Mouse (Mus musculus): ENCODE data around the gene Gm7579. TPM values are rescaled to one million over a fixed set of nuclear protein-coding genes. Genes with fewer than 3 reads are reported as not detected.
A peak's percentile ranks its signal among the peaks of the same experiment; 100 is the strongest.
"Not testable (repeated sequence)": the region's sequence is repeated elsewhere in the genome, so short reads cannot be mapped to it uniquely, and the experiment has no call there.

Gm7579 gene
- total RNA-seq (2022) = not detected

DNA sequence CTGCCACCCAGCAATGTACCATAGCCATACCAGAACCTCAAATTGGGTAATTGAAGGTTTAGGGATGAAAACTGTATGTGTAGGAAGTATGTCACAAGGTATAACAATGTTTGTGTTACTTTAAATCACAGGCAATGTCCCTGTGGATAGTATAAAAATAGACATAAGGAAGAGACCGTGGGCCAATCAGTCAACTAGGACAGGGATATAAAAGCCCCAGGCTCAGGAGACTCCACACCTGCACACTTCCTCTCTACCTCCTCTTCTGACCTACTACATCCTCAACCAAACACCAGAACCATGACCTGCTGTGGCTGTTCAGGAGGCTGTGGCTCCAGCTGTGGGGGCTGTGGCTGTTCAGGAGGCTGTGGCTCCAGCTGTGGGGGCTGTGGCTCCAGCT lies at the start of gene Gm7579:
Gene Gm7579 (plus strand): TSS at position 301 of the 400 bp plus-strand sequence.
- no peak for DNase-seq

DNA sequence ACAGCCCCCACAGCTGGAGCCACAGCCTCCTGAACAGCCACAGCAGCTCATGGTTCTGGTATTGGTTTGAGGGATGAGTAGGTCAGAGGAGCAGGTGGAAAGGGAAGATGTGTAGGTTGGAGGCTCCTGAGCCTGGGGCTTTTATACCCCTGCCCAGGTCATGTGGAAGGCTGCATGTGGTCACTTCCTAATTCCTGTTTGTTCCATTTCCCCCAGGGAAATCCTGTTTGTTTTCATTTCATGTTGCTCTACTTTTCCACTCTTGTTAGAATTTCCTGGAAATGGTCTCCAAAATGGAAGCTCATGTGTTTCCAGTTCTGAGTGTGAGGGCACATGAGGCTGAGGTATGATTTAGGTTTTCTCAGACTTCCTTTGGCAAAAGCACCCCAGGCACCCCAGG lies 46.0 kb upstream of the Gm7579 start, which contains the start of gene Gm4553:
Gene Gm4553 (minus strand): TSS at position 101 of the 400 bp plus-strand sequence.
- not testable (repeated sequence) for DNase-seq

DNA sequence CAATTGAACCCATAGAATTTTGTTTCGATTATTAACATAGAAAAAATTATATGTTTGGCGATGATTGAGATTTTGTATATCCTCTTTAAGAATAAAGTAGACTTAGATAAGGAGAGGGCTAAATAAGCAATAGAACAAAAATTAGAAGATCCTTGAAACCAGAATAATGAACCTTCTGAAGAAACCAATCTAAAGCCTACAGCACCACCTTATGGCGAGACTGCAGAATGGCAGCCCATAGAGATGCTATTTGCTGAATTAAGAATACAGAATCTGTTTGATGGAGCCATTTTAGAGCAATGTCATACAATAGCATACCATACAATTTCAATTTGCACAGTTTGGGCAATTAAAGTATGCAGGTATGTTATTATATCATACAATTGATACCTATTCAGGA lies 41.8 kb upstream of the Gm7579 start:
- DNase-seq = no peak

DNA sequence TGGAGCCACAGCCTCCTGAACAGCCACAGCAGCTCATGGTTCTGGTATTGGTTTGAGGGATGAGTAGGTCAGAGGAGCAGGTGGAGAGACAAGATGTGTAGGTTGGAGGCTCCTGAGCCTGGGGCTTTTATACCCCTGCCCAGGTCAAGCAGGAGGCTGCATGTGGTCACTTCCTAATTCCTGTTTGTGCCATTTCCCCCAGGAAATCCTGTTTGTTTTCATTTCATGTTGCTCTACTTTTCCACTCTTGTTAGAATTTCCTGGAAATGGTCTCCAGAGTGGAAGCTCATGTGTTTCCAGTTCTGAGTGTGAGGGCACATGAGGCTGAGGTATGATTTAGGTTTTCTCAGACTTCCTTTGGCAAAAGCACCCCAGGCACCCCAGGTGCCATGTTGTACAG lies 35.8 kb upstream of the Gm7579 start, which contains the start of gene Krtap5-2:
Gene Krtap5-2 (minus strand): TSS at position 101 of the 400 bp plus-strand sequence.
- not testable (repeated sequence) for DNase-seq

DNA sequence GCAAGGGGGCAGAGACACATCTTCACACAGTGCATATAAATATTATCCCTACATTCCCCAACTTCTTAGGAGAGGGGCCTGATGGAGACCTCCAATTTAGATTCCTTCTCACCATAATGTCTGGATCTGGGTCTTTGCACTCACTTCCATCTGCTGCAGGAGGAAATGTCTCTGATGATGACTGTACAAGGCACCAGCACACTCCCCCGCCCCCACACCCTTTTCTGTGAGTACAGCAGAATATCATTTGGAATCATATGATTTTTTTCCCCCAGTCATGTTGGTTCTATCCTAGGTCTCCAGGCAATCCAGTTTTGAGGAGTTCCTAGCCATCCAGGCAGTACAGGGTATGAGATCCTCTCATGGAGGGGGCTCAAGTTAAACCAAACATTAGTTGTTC lies 33.0 kb upstream of the Gm7579 start:
- no peak for DNase-seq

DNA sequence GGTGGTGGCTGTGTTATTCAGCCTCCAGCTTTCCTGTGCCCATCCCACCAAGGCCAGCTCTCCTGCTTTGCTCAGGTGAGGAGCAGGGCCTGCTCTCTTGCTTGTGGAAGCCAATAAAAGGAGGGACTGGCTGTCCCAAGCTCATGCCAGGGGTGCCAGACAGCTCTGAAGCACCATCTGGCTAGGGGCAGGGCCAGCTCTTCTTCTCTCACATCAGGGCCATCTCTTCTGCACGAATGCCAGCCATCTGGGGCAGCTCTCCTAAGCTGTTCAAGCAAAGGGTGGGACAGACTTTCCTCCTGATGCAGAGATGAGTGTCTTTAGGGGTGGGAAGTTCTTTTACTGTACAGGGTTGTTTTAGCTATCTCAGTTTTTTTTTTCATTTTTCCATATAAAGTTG lies 30.6 kb upstream of the Gm7579 start:
- no peak for DNase-seq

DNA sequence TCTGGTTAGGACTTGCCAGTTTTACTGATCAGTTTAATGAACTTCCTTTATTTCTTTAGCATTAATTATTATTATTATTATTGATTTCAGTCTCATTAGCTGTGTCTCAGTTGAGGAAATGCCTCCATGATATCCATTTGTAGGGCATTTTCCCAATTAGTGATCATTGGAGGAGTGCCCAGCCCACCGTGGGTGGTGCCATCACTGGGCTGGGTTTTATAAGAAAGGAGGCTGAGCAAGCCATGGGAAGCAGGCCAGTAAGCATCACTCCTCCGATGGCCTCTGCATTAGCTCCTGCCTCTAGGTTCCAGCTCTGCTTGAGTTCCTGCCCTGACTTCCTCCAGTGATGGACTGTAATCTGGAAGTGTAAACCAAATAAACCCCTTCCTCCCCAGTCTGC lies 23.5 kb upstream of the Gm7579 start:
- no peak for DNase-seq

DNA sequence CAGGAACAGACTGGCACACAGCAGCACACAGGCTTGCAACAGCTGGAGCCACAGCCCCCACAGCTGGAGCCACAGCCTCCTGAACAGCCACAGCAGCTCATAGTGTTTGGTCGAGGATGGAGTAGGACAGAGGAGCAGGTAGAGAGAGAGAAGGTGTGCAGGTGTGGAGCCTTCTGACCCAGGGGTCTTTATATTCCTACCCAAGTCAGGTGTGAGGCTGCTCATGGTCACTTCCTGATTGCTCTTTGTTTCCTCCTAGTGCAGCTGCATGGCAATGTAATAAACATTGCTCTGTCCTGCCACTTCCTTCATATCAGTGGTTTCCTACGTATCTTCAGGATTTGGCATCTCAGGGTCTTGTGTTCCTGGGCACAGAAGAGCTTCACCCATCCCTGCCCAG lies 21.4 kb upstream of the Gm7579 start, which contains the start of gene Gm10153:
Gene Gm10153 (minus strand): TSS at position 101 of the 400 bp plus-strand sequence.
- DNase-seq = no peak

DNA sequence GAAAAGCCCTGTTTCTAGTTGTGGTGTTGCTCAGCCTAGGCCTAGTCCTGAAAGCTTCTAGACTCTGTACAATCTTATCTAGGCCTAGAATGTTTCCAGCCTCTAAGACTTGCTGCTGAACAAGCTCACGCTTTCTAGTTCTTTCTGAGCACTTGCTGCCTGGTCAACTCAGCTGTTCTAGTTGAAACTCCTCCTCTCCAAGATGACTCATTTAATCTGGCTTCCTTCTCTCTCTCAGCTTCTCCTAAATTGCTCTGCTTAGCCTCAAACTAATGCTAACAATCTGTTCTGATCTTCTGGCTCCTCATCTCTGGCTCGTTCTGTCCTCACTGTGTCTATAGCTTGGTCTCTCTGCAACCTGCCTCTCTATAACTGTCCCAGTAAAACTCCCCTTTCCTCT lies 12.9 kb upstream of the Gm7579 start:
- no peak for DNase-seq

DNA sequence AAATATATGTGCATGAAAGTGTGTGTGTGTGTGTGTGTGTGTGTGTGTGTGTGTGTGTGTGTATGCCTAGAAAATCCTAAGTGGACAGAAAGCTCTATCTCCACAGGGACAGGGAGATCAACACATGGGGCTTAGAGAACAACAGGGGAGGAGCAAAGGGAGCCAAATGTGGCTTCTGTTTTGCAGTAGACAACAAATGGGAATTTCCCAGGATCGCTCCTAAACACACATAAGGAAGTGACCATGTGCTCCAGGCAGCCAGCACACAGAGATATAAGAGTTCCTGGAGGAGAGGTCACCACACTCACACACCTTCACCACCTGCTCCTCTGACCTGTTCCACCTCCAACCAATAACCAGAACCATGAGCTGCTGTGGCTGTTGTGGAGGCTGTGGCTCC lies 10.6 kb upstream of the Gm7579 start, which contains the start of gene Krtap5-3:
Gene Krtap5-3 (plus strand): TSS at position 301 of the 400 bp plus-strand sequence.
- DNase-seq = no peak

DNA sequence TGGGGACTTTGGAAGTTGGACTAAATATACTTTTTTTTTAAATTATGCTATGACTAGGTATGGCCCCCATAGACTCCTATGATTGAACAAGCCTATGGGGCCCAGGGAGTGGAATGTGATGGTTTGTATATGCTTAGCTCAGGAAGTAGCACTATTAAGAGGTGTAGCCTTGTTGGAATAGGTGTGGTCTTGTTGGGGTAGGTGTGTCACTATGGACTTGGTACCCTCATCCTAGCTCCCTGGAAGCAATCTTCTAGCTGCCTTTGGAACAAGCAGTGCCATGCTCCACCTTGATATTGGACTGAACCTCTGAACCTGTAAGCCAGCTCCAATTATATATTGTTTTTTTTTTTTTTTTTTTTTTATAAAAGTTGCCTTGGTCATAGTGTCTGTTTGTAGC lies 6.2 kb upstream of the Gm7579 start:
- no peak for DNase-seq

DNA sequence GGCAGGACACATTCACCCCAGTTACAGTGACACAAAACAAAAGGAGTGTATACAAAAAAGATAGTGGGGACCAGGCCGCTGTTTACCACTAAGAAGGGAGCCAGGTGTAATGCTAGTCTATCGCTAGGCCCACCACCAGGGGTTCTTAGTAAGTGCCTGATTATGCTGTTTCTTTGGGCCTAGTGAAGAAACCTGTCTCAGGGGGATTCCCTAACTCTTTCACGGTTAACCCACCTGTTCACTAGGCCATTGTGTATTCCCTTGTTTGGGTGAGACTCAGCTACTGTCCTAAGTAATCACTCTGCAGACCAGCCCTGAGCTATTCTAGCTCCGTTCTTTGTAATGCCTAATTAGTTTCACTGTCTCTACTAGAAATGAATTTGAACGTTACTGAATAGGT lies 4.8 kb upstream of the Gm7579 start:
- DNase-seq = not testable (repeated sequence)

DNA sequence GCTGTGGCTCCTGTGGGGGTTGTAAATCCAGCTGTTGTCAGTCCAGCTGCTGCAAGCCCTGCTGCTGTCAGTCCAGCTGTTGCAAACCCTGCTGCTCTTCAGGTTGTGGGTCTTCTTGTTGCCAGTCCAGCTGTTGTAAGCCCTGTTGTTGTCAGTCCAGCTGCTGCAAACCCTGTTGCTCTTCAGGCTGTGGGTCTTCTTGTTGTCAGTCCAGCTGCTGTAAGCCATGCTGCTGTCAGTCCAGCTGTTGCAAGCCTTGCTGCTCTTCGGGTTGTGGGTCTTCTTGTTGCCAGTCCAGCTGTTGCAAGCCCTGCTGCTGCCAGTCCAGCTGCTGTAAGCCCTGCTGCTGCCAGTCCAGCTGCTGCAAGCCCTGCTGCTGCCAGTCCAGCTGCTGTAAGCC lies 477 bp downstream of the Gm7579 start:
- not testable (repeated sequence) for DNase-seq

DNA sequence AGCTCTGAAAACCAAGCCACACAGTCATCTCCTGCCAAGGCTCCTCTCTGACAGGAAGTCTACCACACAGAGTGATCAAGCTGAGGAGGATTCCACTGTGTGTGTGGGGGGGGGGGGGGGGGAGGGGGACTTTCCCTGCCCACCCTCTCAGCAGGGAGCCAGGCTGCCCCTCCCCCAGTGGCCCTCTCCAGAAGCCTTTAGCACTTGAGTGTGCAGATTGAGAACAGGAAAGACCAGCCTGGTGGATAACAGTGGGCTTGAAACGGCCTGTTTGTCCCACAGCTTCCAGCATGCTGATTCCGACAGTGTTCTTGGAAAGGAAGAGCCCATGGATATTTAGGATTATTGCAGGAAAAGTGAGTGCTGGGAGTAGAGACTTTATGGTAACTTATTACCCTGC lies 12.9 kb downstream of the Gm7579 start:
- DNase-seq = no peak

DNA sequence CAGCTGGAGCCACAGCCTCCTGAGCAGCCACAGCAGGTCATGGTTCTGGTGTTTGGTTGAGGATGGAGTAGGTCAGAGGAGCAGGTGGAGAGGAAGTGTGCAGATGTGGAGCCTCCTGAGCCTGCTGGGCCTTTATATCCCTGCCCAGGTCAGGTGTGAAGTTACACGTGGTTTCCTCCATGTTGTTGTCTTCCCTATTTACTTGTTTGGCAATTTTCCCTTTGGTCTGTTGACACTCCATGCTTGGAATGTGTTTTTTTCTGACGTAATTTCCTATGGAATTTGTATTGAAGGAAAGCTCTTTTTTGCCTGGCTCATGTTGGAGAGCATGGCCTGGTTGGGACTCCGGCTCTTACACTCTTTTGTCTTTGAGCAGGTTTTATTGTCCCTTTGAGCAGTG lies 18.2 kb downstream of the Gm7579 start, which contains the start of gene Krtap5-5:
Gene Krtap5-5 (minus strand): TSS at position 101 of the 400 bp plus-strand sequence.
- DNase-seq = not testable (repeated sequence)

DNA sequence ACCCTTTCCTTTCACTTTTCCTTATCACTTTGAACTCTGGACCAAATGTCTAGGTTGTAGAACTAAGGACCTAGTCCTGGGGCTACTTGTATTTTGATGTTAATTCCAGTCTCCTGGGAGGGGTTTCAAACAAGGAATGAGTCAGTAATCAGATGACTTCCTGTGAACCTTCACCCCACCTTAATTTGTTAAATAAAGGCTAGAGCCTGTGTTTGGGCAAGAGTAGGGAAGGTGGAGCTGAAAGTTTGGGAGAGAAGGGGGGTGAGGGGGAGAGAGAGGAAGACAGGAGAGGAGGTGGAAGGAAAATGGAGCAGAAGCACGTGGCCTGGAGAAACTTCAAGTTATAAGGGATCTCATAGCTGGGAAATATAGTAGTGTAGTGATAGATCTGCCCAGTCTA lies 19.9 kb downstream of the Gm7579 start:
- DNase-seq = no peak

DNA sequence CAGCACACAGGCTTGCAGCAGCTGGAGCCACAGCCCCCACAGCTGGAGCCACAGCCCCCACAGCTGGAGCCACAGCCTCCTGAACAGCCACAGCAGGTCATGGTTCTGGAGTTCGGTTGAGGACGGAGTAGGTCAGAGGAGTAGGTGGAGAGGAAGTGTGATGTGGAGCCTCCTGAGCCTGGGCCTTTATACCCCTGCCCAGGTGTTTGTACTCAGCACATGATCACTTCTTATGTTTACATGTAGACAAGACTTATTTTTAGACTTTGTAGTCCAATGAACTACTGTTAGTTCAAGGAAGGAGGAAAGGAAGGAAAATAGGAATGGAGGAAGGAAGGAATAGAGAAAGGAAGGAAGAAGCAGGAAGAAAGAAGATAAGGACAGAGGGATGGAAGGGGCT lies 29.3 kb downstream of the Gm7579 start, which contains the start of gene Gm40460:
Gene Gm40460 (minus strand): TSS at position 101 of the 400 bp plus-strand sequence.
- DNase-seq = no peak

DNA sequence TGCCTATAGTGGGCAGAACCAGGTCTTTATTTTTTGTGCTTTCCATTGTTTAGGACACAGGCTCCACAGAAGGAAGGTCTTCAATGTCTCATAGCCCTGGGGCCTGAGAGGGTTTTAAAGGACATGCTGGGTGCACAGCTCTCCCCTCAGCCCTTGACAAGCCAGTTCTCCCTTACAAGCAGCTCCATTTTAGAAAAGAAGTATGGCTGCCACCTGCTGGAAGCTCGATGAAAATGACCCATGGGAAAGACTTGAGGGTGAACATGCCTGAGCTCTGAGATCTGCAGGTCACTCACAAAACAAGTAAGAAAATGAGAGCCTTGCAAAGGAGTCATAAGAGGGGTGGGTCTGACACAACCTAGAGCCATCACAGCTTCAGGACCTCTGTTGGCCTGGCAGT lies 38.2 kb downstream of the Gm7579 start:
- no peak for DNase-seq

DNA sequence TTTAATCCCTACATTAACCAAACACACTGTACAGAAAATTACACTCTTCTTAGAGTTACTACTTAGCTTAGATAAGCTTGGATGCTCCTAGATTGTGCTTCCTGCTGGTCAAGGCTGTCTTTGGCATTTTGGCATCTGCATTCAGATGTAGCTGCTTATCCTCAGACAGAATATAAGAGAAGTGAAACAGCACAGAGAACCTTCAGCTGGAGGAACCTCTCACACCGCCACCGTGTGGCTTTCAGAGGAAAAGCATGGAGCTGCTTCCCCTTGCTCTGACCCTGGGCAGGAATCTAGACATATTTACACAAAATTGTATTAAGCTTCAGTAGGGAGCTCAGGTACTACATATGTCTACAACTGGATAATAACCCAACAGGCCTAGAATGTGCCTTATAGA lies 43.9 kb downstream of the Gm7579 start:
- peak; percentile 5 for DNase-seq

DNA sequence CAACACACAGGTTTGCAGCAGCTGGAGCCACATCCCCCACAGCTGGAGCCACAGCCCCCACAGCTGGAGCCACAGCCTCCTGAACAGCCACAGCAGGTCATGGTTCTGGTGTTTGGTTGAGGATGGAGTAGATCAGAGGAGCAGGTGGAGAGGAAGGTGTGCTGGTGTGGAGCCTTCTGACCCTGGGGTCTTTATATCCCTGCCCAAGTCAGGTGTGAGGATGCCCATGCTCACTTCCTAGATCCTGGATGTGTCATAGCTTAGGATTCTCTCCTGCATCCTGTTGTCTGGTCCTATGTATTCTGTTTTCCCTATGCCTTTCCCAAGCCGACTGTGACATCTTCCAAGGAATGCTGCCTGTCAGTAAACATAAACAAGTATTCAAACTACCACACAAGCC lies 46.6 kb downstream of the Gm7579 start, which contains the start of gene Gm2431:
Gene Gm2431 (minus strand): TSS at position 101 of the 400 bp plus-strand sequence.
- not testable (repeated sequence) for DNase-seq

Data from adrenal gland, adult 8-10 months (tissue).